Mouse (Mus musculus) neural tube, embryonic 11.5 days (tissue): ENCODE data around the gene Hbb-bt. TPM values are rescaled to one million over a fixed set of nuclear protein-coding genes. Genes with fewer than 3 reads are reported as not detected.

Experiments
- ATAC-seq: fragments of 200-750 bp; cut with Nextera tagmentation; 2 replicates; pipeline ENCODE4 v1.8.0; 2017; ENCODE audit warnings: moderate number of reproducible peaks, mild to moderate bottlenecking, moderate TSS enrichment, moderate library complexity; ENCODE audit not compliant: insufficient read depth, low FRiP score, low TSS enrichment
- DNase-seq: peaks from one replicate; pipeline ENCODE4 v3.0.0-alpha.2; 2015; ENCODE audit warnings: low spot score
- H3K27ac ChIP-seq: fragments of 300-500 bp; sonication (generic); 2 replicates; pipeline ENCODE4 v1.5.1; 2014; ENCODE audit warnings: low read depth, mild to moderate bottlenecking, low read length
- H3K27me3 ChIP-seq: fragments of 300-500 bp; sonication (generic); 2 replicates; pipeline ENCODE4 v1.6.1; 2014; ENCODE audit warnings: mild to moderate bottlenecking, low read length, mixed read lengths; ENCODE audit not compliant: control insufficient read depth, insufficient read depth
- H3K36me3 ChIP-seq: fragments of 300-500 bp; sonication (generic); 2 replicates; pipeline ENCODE4 v1.6.1; 2014; ENCODE audit warnings: mild to moderate bottlenecking, low read length, moderate library complexity, mixed read lengths; ENCODE audit not compliant: control insufficient read depth, insufficient read depth
- H3K4me1 ChIP-seq: fragments of 300-500 bp; sonication (generic); 2 replicates; pipeline ENCODE4 v1.6.1; 2014; ENCODE audit warnings: low read length, mixed read lengths; ENCODE audit not compliant: control insufficient read depth, insufficient read depth
- H3K4me2 ChIP-seq: fragments of 300-500 bp; sonication (generic); 2 replicates; pipeline ENCODE4 v1.6.1; 2014; ENCODE audit warnings: low read depth, mild to moderate bottlenecking, moderate library complexity
- H3K4me3 ChIP-seq: fragments of 300-500 bp; sonication (generic); 2 replicates; pipeline ENCODE4 v1.5.1; 2014; ENCODE audit warnings: low read depth, low read length
- H3K9ac ChIP-seq: fragments of 300-500 bp; sonication (generic); 2 replicates; pipeline ENCODE4 v1.6.1; 2014; ENCODE audit warnings: mild to moderate bottlenecking, low read length
- H3K9me3 ChIP-seq: fragments of 300-500 bp; sonication (generic); 2 replicates; pipeline ENCODE4 v1.6.1; 2016; ENCODE audit warnings: low read length; ENCODE audit not compliant: control insufficient read depth
- WGBS: fragments of 180-500 bp; shearing (Covaris S2); extraction: QIAGEN DNeasy Blood & Tissue Kit; methylation state at CpG from one replicate; pipeline ENCODE4 v1.1.7; 2014; 5-methylcytosine and 5-hydroxymethylcytosine counted together
- polyA plus RNA-seq: library from polyadenylated mRNA; unstranded; fragments of >200 nt; fragmentation: Nextera tagmentation; extraction: Ambion mirVana; gene quantifications from 2 replicates; pipeline ENCODE4 v1.2.1, GENCODE M21; 2014

Gene Hbb-bt
- 601 and 630 TPM in 2 replicates for polyA plus RNA-seq

DNA sequence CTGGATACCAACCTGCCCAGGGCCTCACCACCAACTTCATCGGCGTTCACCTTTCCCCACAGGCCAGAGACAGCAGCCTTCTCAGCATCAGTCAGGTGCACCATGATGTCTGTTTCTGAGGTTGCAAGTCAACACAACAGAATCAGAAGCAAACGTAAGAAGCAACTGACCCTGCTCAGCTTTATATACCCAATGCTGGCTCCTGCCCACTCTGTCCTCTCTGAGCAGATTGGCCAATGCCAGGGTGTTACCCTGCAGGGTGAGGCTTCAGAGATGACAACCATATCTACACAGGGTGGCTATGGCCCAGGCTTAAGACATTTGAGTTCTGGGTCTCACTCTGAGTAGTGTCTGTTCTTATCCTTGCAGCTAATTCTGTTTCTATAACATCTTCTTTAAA is at the start of gene Hbb-bt:
Gene Hbb-bt (minus strand): TSS at position 231 of the 400 bp plus-strand sequence.
- Histone ChIP-seq H3K4me1 (no peaks in the 10 kb centered on the region), H3K9me3 (no peaks in the 10 kb centered on the region), H3K36me3 (no peaks in the 10 kb centered on the region), H3K27me3 (no peaks in the 10 kb centered on the region), H3K4me3 (no peak within 1 kb of the TSS), H3K4me2 (no peak within 1 kb of the TSS), H3K9ac (no peak within 1 kb of the TSS), H3K27ac (no peak within 1 kb of the TSS)
- no peak for DNase-seq
- 88% methylated on average over 3 of the region's 3 CpGs for WGBS
- ATAC-seq: no peak

DNA sequence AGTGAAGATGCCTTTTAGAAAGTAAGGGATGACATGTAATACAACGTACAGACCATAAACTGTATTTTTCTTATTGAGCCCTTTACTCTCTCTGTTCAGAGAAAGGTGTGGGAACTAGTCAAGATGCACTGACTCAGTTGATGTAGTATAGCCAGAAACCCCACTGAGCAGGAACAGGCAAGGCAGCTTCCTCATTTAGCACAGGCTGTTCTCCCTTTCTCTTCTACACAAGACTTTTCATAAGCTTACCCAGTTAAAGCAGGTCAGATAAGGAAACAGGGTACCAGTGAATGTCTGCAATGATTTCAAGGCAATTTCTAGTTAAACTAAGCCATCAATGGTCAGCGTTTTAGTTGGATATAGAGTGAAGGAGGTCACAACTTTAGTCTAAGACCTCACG is 47.7 kb upstream of the Hbb-bt start:
- no peak for DNase-seq
- H3K9me3 ChIP-seq: no peaks in the 10 kb centered on the region
- 90% methylated on average over 3 of the region's 3 CpGs for WGBS
- H3K36me3 ChIP-seq: no peaks in the 10 kb centered on the region
- H3K4me2 ChIP-seq: no peak overlapping the region
- no peak for ATAC-seq
- H3K9ac ChIP-seq: no peak overlapping the region
- no peak overlapping the region for H3K27ac ChIP-seq
- H3K27me3 ChIP-seq: no peaks in the 10 kb centered on the region
- no peak overlapping the region for H3K4me3 ChIP-seq
- H3K4me1 ChIP-seq: no peaks in the 10 kb centered on the region

DNA sequence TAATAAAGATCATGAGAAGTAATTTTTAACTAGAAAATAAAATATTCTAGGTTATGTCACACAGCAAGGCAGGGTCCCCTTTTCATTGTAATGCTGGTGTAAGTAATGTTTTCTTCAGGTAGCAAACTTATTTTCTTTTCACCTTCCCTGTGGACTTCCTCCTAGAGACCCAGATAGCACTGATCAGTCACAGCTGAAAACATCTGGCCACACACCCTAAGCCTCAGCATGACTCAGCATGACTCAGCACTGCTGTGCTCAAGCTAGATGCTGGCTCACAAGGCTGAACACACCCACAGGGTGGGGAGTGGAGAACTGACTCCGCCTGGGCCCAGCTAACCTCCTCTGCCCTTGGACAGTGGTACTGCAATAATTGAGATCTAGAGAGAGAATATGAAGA is 47.1 kb upstream of the Hbb-bt start:
- Histone ChIP-seq H3K9me3 (no peaks in the 10 kb centered on the region), H3K4me3 (no peak overlapping the region), H3K4me1 (no peaks in the 10 kb centered on the region), H3K9ac (no peak overlapping the region), H3K27me3 (no peaks in the 10 kb centered on the region), H3K27ac (no peak overlapping the region), H3K36me3 (no peaks in the 10 kb centered on the region), H3K4me2 (no peak overlapping the region)
- ATAC-seq: no peak
- 71% methylated on average over 1 of the region's 1 CpGs for WGBS
- no peak for DNase-seq

DNA sequence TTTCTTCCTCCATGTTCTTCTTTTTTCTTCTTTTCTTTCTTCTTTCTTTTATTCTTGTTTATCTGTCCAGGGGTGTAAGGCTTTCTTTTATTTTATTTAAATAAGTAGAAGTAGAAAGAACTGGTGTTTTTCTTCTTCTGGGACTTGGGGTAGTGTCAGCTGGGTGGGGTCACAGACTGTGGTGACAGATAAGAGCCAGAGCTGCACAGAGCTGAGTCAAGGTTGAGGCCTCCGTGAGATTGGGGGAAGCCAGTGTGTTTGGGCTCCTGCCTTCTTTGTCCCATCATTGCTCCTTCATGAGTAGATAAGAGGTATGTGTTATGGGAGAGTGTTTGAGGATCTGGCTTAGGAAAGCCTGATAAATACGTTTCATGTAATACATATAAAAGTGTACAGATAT is 45.3 kb upstream of the Hbb-bt start:
- Histone ChIP-seq H3K36me3 (no peaks in the 10 kb centered on the region), H3K9ac (no peak overlapping the region), H3K4me3 (no peak overlapping the region), H3K4me2 (no peak overlapping the region), H3K27ac (no peak overlapping the region), H3K4me1 (no peaks in the 10 kb centered on the region), H3K27me3 (no peaks in the 10 kb centered on the region), H3K9me3 (no peaks in the 10 kb centered on the region)
- ATAC-seq (no peak), DNase-seq (no peak)
- WGBS: 80% methylated on average over 2 of the region's 2 CpGs

DNA sequence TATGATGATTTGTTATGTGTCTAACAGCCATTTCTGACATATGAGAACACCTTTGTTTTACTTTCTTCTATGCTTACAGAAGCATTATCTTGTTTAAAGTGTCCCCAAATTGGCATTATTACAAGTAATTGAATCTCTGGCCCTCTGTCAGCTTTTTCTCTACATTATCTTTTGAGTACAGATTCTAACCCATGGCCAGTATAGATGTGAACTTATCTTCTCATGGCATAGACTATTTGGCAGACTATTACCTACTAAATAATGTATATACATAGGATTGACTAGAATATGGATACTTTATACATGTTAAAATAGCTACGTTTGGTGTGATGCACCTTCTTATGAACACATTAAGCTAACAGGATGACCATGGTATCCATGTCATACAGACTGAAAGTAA is 40.9 kb upstream of the Hbb-bt start:
- 69% methylated on average over 1 of the region's 1 CpGs for WGBS
- no peak overlapping the region for H3K27ac ChIP-seq
- no peak overlapping the region for H3K4me2 ChIP-seq
- no peaks in the 10 kb centered on the region for H3K27me3 ChIP-seq
- H3K4me1 ChIP-seq: no peaks in the 10 kb centered on the region
- no peak overlapping the region for H3K9ac ChIP-seq
- no peak for ATAC-seq
- H3K9me3 ChIP-seq: no peaks in the 10 kb centered on the region
- H3K36me3 ChIP-seq: no peaks in the 10 kb centered on the region
- no peak for DNase-seq
- no peak overlapping the region for H3K4me3 ChIP-seq

GRCm38 (mm10) chr7:103853090-103853489 is 39.3 kb upstream of the Hbb-bt start, which contains the start of gene Hbb-y:
Gene Hbb-y, minus strand, starts transcription at chr7:103853216.
- no peak within 1 kb of the TSS for H3K9ac ChIP-seq
- H3K4me2 ChIP-seq: no peak within 1 kb of the TSS
- 74% methylated on average over 2 of the region's 2 CpGs for WGBS
- H3K9me3 ChIP-seq: no peaks in the 10 kb centered on the region
- no peaks in the 10 kb centered on the region for H3K4me1 ChIP-seq
- no peaks in the 10 kb centered on the region for H3K27me3 ChIP-seq
- no peaks in the 10 kb centered on the region for H3K36me3 ChIP-seq
- DNase-seq (no peak), ATAC-seq (no peak)
- H3K4me3 ChIP-seq: no peak within 1 kb of the TSS
- H3K27ac ChIP-seq: no peak within 1 kb of the TSS

GRCm38 (mm10) chr7:103844525-103845325 is 30.9 kb upstream of the Hbb-bt start:
- no peak overlapping the region for H3K27ac ChIP-seq
- 57% methylated on average over 1 of the region's 2 CpGs for WGBS
- H3K4me1 ChIP-seq: no peaks in the 10 kb centered on the region
- no peak overlapping the region for H3K4me3 ChIP-seq
- no peaks in the 10 kb centered on the region for H3K36me3 ChIP-seq
- H3K4me2 ChIP-seq: no peak overlapping the region
- no peaks in the 10 kb centered on the region for H3K27me3 ChIP-seq
- no peak overlapping the region for H3K9ac ChIP-seq
- ATAC-seq (no peak), DNase-seq (no peak)
- no peaks in the 10 kb centered on the region for H3K9me3 ChIP-seq

GRCm38 (mm10) chr7:103843034-103843433 is 29.2 kb upstream of the Hbb-bt start, which contains the start of gene Hbb-bh1:
Gene Hbb-bh1, minus strand, starts transcription at chr7:103843164.
- 70% methylated on average over 2 of the region's 2 CpGs for WGBS
- no peak for ATAC-seq
- DNase-seq: no peak
- Histone ChIP-seq H3K27ac (no peak within 1 kb of the TSS), H3K9me3 (no peaks in the 10 kb centered on the region), H3K4me1 (no peaks in the 10 kb centered on the region), H3K9ac (no peak within 1 kb of the TSS), H3K27me3 (no peaks in the 10 kb centered on the region), H3K36me3 (no peaks in the 10 kb centered on the region), H3K4me3 (no peak within 1 kb of the TSS), H3K4me2 (no peak within 1 kb of the TSS)

DNA sequence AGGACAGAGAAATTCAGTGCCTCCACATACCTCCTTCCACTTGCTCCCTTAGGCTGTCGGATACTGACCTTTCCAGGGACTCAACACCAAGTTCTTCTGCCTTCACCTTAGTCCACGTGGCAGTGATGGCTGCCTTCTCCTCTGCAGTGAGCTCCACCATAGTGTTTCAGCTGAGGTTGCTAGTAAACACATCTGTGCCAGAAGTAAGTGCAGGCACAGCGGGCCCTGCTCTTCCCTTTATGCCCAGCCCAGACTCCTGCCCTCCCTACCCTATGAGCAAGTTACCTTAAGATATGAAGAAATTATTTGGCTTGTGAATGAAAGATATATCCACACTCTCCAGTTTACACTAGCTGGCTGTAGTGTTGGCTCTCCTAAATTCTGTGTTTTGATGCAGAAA is 26.5 kb upstream of the Hbb-bt start, which contains the start of gene Hbb-bh2:
Gene Hbb-bh2 (minus strand): TSS at position 253 of the 400 bp plus-strand sequence.
- no peak within 1 kb of the TSS for H3K4me2 ChIP-seq
- DNase-seq: no peak
- H3K27ac ChIP-seq: no peak within 1 kb of the TSS
- H3K4me3 ChIP-seq: no peak within 1 kb of the TSS
- WGBS: 72% methylated on average over 3 of the region's 3 CpGs
- H3K9me3 ChIP-seq: no peaks in the 10 kb centered on the region
- no peak for ATAC-seq
- no peaks in the 10 kb centered on the region for H3K27me3 ChIP-seq
- no peaks in the 10 kb centered on the region for H3K4me1 ChIP-seq
- H3K36me3 ChIP-seq: no peaks in the 10 kb centered on the region
- H3K9ac ChIP-seq: no peak within 1 kb of the TSS
